Mouse (Mus musculus): ENCODE measurements around the gene Hist1h3e. TPM values are rescaled to one million over a fixed set of nuclear protein-coding genes. Genes with fewer than 3 reads are reported as not detected.

Gene Hist1h3e
- polyA plus RNA-seq, 1 experiment, result 245 TPM

DNA sequence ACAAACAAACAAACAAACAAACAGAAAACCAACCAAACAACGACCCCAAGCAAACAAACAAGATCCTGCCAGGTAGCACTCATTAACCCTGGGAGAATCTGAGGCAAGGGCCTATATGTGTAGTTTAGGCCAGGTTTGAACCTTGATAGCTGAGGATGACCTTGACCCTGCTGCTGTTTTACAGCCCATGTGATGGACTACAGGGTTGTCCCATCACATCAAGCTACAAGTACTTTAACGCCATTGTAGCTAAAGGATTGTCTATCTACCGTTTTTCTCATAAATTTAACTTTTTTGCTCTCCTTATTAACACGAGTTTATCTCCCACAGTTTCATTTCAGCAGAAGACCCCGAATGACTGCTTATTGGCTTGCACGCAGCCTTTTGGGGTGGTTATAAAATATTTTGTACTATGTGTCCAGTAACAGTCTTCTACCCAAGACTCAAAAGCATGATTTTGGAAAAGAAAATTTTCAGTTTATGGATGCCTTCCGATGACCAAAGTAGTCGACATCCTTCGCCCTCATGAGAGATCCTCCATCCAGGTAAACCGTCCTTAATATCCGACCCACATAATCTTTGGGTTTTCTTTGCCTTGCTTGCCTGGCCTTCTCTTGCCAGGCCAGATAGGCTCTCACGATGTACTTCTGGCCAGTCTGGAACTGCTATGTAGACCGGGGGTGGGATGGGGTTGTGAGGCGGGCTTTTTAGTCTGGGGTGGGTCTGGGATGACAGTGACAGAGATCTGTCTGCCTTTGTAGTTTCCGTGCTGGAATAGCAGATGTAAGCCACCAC lies 46.1 kb downstream of the Hist1h3e start:
- Histone ChIP-seq H3K27ac (ENCODE audit: control insufficient read depth, insufficient read depth, low read length) (no peak overlapping the region), H3K4me3 (ENCODE audit: control insufficient read depth, insufficient read depth, low read length) (no peak overlapping the region), H3K36me3 (ENCODE audit: control insufficient read depth, insufficient read depth, low read length) (no peaks in the 10 kb centered on the region), H3K4me1 (replicated peaks; ENCODE audit: control insufficient read depth, insufficient read depth, low read length) (peaks cover 2% of the 10 kb centered on the region), H3K27me3 (ENCODE audit: control insufficient read depth, insufficient read depth, low read length) (no peaks in the 10 kb centered on the region)
- no peak for TF ChIP-seq CTCF (IDR thresholded peaks at IDR 0.05; ENCODE audit: borderline replicate concordance, control insufficient read depth, extremely low read depth, insufficient read depth, low read length, poor library complexity)
- no peak for TF ChIP-seq POLR2A (IDR thresholded peaks at IDR 0.05; ENCODE audit: control insufficient read depth, extremely low read depth, insufficient read depth, low read length, poor library complexity)
- no peak for DNase-seq
- 75% methylated on average over 15 of the region's 15 CpGs for WGBS

DNA sequence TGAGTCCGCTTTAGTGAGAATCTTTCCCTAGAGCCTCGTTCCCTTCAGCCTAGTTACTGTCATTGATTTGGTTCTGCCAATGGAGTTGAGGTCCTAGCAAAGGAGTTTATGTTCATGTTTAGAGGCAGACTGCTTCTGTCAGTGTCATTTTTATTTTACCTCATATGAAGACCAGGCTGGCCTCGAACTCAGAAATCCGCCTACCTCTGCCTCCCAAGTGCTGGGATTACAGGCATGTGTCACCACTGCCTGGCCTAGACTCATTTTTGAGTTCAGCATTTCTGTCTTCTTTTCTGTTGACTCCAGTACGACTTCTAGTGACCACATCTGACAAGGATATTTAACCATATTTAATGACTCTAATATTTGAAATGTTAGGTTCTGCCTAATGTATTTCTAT lies 46.9 kb downstream of the Hist1h3e start:
- peaks cover 2% of the 10 kb centered on the region for H3K4me1 ChIP-seq (replicated peaks; ENCODE audit: control insufficient read depth, insufficient read depth, low read length)
- TF ChIP-seq CTCF (IDR thresholded peaks at IDR 0.05; ENCODE audit: borderline replicate concordance, control insufficient read depth, extremely low read depth, insufficient read depth, low read length, poor library complexity), result no peak
- TF ChIP-seq POLR2A (IDR thresholded peaks at IDR 0.05; ENCODE audit: control insufficient read depth, extremely low read depth, insufficient read depth, low read length, poor library complexity), result no peak
- no peak overlapping the region for H3K4me3 ChIP-seq (ENCODE audit: control insufficient read depth, insufficient read depth, low read length)
- H3K27ac ChIP-seq (ENCODE audit: control insufficient read depth, insufficient read depth, low read length), result no peak overlapping the region
- no peaks in the 10 kb centered on the region for H3K27me3 ChIP-seq (ENCODE audit: control insufficient read depth, insufficient read depth, low read length)
- WGBS, result 88% methylated on average over 5 of the region's 5 CpGs
- no peaks in the 10 kb centered on the region for H3K36me3 ChIP-seq (ENCODE audit: control insufficient read depth, insufficient read depth, low read length)
- DNase-seq, result no peak

DNA sequence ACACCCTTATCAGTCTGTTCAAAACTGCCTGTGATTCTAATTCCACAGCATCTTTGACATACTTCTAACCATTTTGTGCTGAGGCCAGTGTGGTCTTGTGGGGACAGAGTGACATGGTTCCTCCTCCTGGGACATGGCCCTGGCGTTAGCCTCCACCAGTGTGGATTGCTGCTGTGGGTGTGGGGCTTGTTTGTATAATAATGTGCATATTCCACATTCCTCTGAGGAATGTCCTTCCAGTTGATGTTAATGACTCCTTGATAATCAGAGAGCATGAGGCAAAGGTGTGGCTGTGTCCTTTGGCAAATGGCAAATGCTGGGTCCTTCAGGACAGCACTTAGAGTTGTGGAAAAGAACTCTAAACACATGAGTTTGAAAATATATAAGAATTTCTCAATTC lies 48.7 kb downstream of the Hist1h3e start:
- no peak for DNase-seq
- 95% methylated on average over 1 of the region's 1 CpGs for WGBS
- TF ChIP-seq POLR2A (IDR thresholded peaks at IDR 0.05; ENCODE audit: control insufficient read depth, extremely low read depth, insufficient read depth, low read length, poor library complexity) (no peak), CTCF (IDR thresholded peaks at IDR 0.05; ENCODE audit: borderline replicate concordance, control insufficient read depth, extremely low read depth, insufficient read depth, low read length, poor library complexity) (no peak)
- no peak overlapping the region for H3K4me3 ChIP-seq (ENCODE audit: control insufficient read depth, insufficient read depth, low read length)
- H3K4me1 ChIP-seq (replicated peaks; ENCODE audit: control insufficient read depth, insufficient read depth, low read length), result peaks cover 2% of the 10 kb centered on the region
- no peaks in the 10 kb centered on the region for H3K36me3 ChIP-seq (ENCODE audit: control insufficient read depth, insufficient read depth, low read length)
- no peak overlapping the region for H3K27ac ChIP-seq (ENCODE audit: control insufficient read depth, insufficient read depth, low read length)
- H3K27me3 ChIP-seq (ENCODE audit: control insufficient read depth, insufficient read depth, low read length), result no peaks in the 10 kb centered on the region

Other genes starting within 250 kb of the Hist1h3e start
- gene Zfp322a, start 193.2 kb downstream of the Hist1h3e start, polyA plus RNA-seq (2012; rRNA removed), result 2.4 and 3.7 TPM in 2 replicates
- gene Abt1, start 138.5 kb downstream of the Hist1h3e start, polyA plus RNA-seq (2012; rRNA removed), result 4.2 and 4.5 TPM in 2 replicates
- 0.05 and 0.15 TPM in 2 replicates for gene Btn1a1, start 96.5 kb downstream of the Hist1h3e start, polyA plus RNA-seq (2012; rRNA removed)
- 0.23 and 0.27 TPM in 2 replicates for gene Btn2a2, start 73.5 kb downstream of the Hist1h3e start, polyA plus RNA-seq (2012; rRNA removed)
- 150 and 182 TPM in 2 replicates for gene Hist1h4h, start 31.3 kb downstream of the Hist1h3e start, polyA plus RNA-seq (2012; rRNA removed)
- gene Hist1h2af, start 28.5 kb downstream of the Hist1h3e start, polyA plus RNA-seq (2012; rRNA removed), result 4,070 and 5,945 TPM in 2 replicates
- gene Hist1h3g, start 26.9 kb downstream of the Hist1h3e start, polyA plus RNA-seq (2012; rRNA removed), result 496 and 661 TPM in 2 replicates
- 37.8 and 51.2 TPM in 2 replicates for gene Hist1h2bh, start 19.0 kb downstream of the Hist1h3e start, polyA plus RNA-seq (2012; rRNA removed)
- 72.3 and 87.8 TPM in 2 replicates for gene Hist1h3f, start 18.3 kb downstream of the Hist1h3e start, polyA plus RNA-seq (2012; rRNA removed)
- gene Hist1h4f, start 10.7 kb downstream of the Hist1h3e start, polyA plus RNA-seq (2012; rRNA removed), result 208 and 221 TPM in 2 replicates
- 1.9 and 2.9 TPM in 2 replicates for gene Hist1h1d, start 9.1 kb downstream of the Hist1h3e start, polyA plus RNA-seq (2012; rRNA removed)
- 174 and 210 TPM in 2 replicates for gene Hist1h2ae, start 8.9 kb upstream of the Hist1h3e start, polyA plus RNA-seq (2012; rRNA removed)
- gene Hist1h2bg, start 9.0 kb upstream of the Hist1h3e start, polyA plus RNA-seq (2012; rRNA removed), result 523 and 578 TPM in 2 replicates
- gene Hist1h2bf, start 11.8 kb upstream of the Hist1h3e start, polyA plus RNA-seq (2012; rRNA removed), result 277 and 362 TPM in 2 replicates
- gene Hist1h2ad, start 12.0 kb upstream of the Hist1h3e start, polyA plus RNA-seq (2012; rRNA removed), result 76.8 and 109 TPM in 2 replicates
- 161 and 207 TPM in 2 replicates for gene Hist1h3d, start 13.4 kb upstream of the Hist1h3e start, polyA plus RNA-seq (2012; rRNA removed)
- gene Hist1h4d, start 19.2 kb upstream of the Hist1h3e start, polyA plus RNA-seq (2012; rRNA removed), result 115 and 120 TPM in 2 replicates
- 14.4 and 19.9 TPM in 2 replicates for gene Hist1h2be, start 58.8 kb upstream of the Hist1h3e start, polyA plus RNA-seq (2012; rRNA removed)
- gene Hist1h1e, start 60.2 kb upstream of the Hist1h3e start, polyA plus RNA-seq (2012; rRNA removed), result 9.4 and 18.5 TPM in 2 replicates
- gene Hist1h2ac, start 121.6 kb upstream of the Hist1h3e start, polyA plus RNA-seq (2012; rRNA removed), result 11.0 and 12.9 TPM in 2 replicates
- 153 and 154 TPM in 2 replicates for gene Hist1h2bc, start 121.8 kb upstream of the Hist1h3e start, polyA plus RNA-seq (2012; rRNA removed)
- 0.11 TPM in 1 of 2 replicates, not detected in the other for gene Hist1h1t, start 133.4 kb upstream of the Hist1h3e start, polyA plus RNA-seq (2012; rRNA removed)
- gene Hist1h4c, start 136.1 kb upstream of the Hist1h3e start, polyA plus RNA-seq (2012; rRNA removed), result 69.8 and 70.6 TPM in 2 replicates
- 9.8 and 13.5 TPM in 2 replicates for gene Hfe, start 148.5 kb upstream of the Hist1h3e start, polyA plus RNA-seq (2012; rRNA removed)
- gene Hist1h1c, start 176.4 kb upstream of the Hist1h3e start, polyA plus RNA-seq (2012; rRNA removed), result 40.9 and 48.1 TPM in 2 replicates
- 377 and 602 TPM in 2 replicates for gene Hist1h3c, start 183.2 kb upstream of the Hist1h3e start, polyA plus RNA-seq (2012; rRNA removed)
- 160 and 224 TPM in 2 replicates for gene Hist1h2bb, start 184.4 kb upstream of the Hist1h3e start, polyA plus RNA-seq (2012; rRNA removed)
- gene Hist1h2ab, start 188.8 kb upstream of the Hist1h3e start, polyA plus RNA-seq (2012; rRNA removed), result 258 and 455 TPM in 2 replicates
- gene Hist1h3b, start 189.9 kb upstream of the Hist1h3e start, polyA plus RNA-seq (2012; rRNA removed), result 529 and 561 TPM in 2 replicates
- 101 and 134 TPM in 2 replicates for gene Hist1h4b, start 194.6 kb upstream of the Hist1h3e start, polyA plus RNA-seq (2012; rRNA removed)
- gene Hist1h4a, start 198.9 kb upstream of the Hist1h3e start, polyA plus RNA-seq (2012; rRNA removed), result 295 and 320 TPM in 2 replicates
- 348 and 451 TPM in 2 replicates for gene Hist1h3a, start 200.0 kb upstream of the Hist1h3e start, polyA plus RNA-seq (2012; rRNA removed)
- gene Hist1h1a, start 201.3 kb upstream of the Hist1h3e start, polyA plus RNA-seq (2012; rRNA removed), result 18.2 and 21.2 TPM in 2 replicates
- not detected in 2 replicates for gene Trim38, start 207.5 kb upstream of the Hist1h3e start, polyA plus RNA-seq (2012; rRNA removed)
- 0.08 and 0.26 TPM in 2 replicates for gene Slc17a2, start 244.6 kb upstream of the Hist1h3e start, polyA plus RNA-seq (2012; rRNA removed)

Data from thymus, adult 2 months (tissue).